Mouse (Mus musculus) myocyte (in vitro differentiated cells): ENCODE results near the gene Fbxw8.

Source experiments
- MAX ChIP-seq: IDR thresholded peaks from one replicate; pipeline ENCODE4 v1.6.1; 2011; ENCODE audit warnings: low read depth, mild to moderate bottlenecking, control low read depth
- MYOG ChIP-seq, 3 experiments: IDR thresholded peaks; one replicate each; pipeline ENCODE4 v1.6.1; 2011; ENCODE audit warnings: control low read depth in 2 of 3, low read depth in 2 of 3, mild to moderate bottlenecking in 2 of 3; ENCODE audit not compliant: insufficient read length in 2 of 3, control insufficient read depth in 1 of 3, insufficient read depth in 1 of 3
- POLR2A ChIP-seq: IDR thresholded peaks from one replicate; pipeline ENCODE4 v1.6.1; 2011; ENCODE audit warnings: low read depth, mild to moderate bottlenecking, control low read depth, moderate library complexity; ENCODE audit not compliant: insufficient read length
- REST ChIP-seq: IDR thresholded peaks from one replicate; pipeline ENCODE4 v1.6.1; 2011; ENCODE audit warnings: mild to moderate bottlenecking, control low read depth, moderate library complexity; ENCODE audit not compliant: insufficient read depth, insufficient read length
- TCF12 ChIP-seq: IDR thresholded peaks from one replicate; pipeline ENCODE4 v1.6.1; 2011; ENCODE audit warnings: mild to moderate bottlenecking, control low read depth; ENCODE audit not compliant: poor library complexity, insufficient read depth, severe bottlenecking

- TF ChIP-seq POLR2A = no peak
- TF ChIP-seq MYOG (IDR thresholded peaks at IDR 0.05; ENCODE audit: control insufficient read depth in 1 of 3, insufficient read depth in 1 of 3, insufficient read length in 2 of 3, low read depth in 2 of 3) = no peak
- TF ChIP-seq TCF12 = no peak
- TF ChIP-seq MAX = no peak
- TF ChIP-seq REST = no peak
Observed at GRCm38 (mm10) chr5:118099069-118099869, 56.0 kb downstream of the Fbxw8 start.
